Mouse (Mus musculus) kidney, adult 2 months (tissue): Measurements from ENCODE around the gene Ccnf. TPM values are rescaled to one million over a fixed set of nuclear protein-coding genes. Genes with fewer than 3 reads are reported as not detected.
A peak's percentile ranks its signal among the peaks of the same experiment; 100 is the strongest.

Experiments
- DNase-seq: peaks from one replicate; pipeline ENCODE4 v3.0.0; 2021
- H3K27ac ChIP-seq: fragments of 200-500 bp; 2 replicates; pipeline ENCODE4 v1.5.1; 2012; ENCODE audit warnings: low read depth, low read length, control low read depth, inconsistent platforms; ENCODE audit not compliant: insufficient read depth
- H3K27me3 ChIP-seq: fragments of 200-500 bp; replicated peaks from 2 replicates; pipeline ENCODE4 v1.6.1; 2012; ENCODE audit warnings: mild to moderate bottlenecking, moderate library complexity, low read length, inconsistent platforms; ENCODE audit not compliant: control insufficient read depth, insufficient read depth
- H3K36me3 ChIP-seq: fragments of 200-500 bp; 2 replicates; pipeline ENCODE4 v1.6.1; 2012; ENCODE audit warnings: mild to moderate bottlenecking, moderate library complexity, low read length, inconsistent platforms; ENCODE audit not compliant: control insufficient read depth, insufficient read depth
- H3K4me1 ChIP-seq: fragments of 200-500 bp; 2 replicates; pipeline ENCODE4 v1.6.1; 2011; ENCODE audit warnings: low read length; ENCODE audit not compliant: control insufficient read depth, insufficient read depth
- H3K4me3 ChIP-seq: fragments of 200-500 bp; 2 replicates; pipeline ENCODE4 v1.5.1; 2011; ENCODE audit warnings: mild to moderate bottlenecking, low read depth, low read length, control low read depth; ENCODE audit not compliant: insufficient read depth
- CTCF ChIP-seq: fragments of 200-500 bp; conservative IDR thresholded peaks from 2 replicates; pipeline ENCODE4 v1.5.1; 2011; ENCODE audit warnings: low read depth, mild to moderate bottlenecking, control low read depth, low read length, moderate library complexity, mixed read lengths; ENCODE audit not compliant: insufficient read depth, insufficient read length
- POLR2A ChIP-seq: fragments of 200-500 bp; IDR thresholded peaks from one replicate; pipeline ENCODE4 v1.6.1; 2011; ENCODE audit warnings: low read depth, low read length, control low read depth
- WGBS: fragments of 180-500 bp; shearing (Covaris S2); methylation state at CpG from one replicate; pipeline ENCODE4 v1.1.7; 2018; 5-methylcytosine and 5-hydroxymethylcytosine counted together
- polyA plus RNA-seq: library from polyadenylated mRNA; depleted of rRNA; stranded (reverse); fragments of >200 nt; gene quantifications from 2 replicates; pipeline ENCODE4 v1.2.3, GENCODE M21; 2012

Gene Ccnf
- polyA plus RNA-seq, 1 experiment = 0.56 TPM

- Histone ChIP-seq H3K27me3 (no peaks in the 10 kb centered on the region), H3K4me1 (peaks cover 4% of the 10 kb centered on the region; the same call in 1 of the 2 replicates), H3K4me3 (no peak overlapping the region), H3K27ac (no peak overlapping the region), H3K36me3 (no peaks in the 10 kb centered on the region)
- no peak for TF ChIP-seq POLR2A
- TF ChIP-seq CTCF = no peak
- 84% methylated on average over 4 of the region's 4 CpGs for WGBS
- DNase-seq = no peak
Measured at GRCm38 (mm10) chr17:24203068-24203467, 48.2 kb downstream of the Ccnf start.

- WGBS = 84% methylated on average over 4 of the region's 4 CpGs
- no peak overlapping the region for H3K4me3 ChIP-seq
- TF ChIP-seq POLR2A (no peak), CTCF (no peak)
- DNase-seq = no peak
- no peaks in the 10 kb centered on the region for H3K27me3 ChIP-seq
- H3K36me3 ChIP-seq = no peaks in the 10 kb centered on the region
- peaks cover 4% of the 10 kb centered on the region; the same call in 1 of the 2 replicates for H3K4me1 ChIP-seq
- no peak overlapping the region for H3K27ac ChIP-seq
Measured at GRCm38 (mm10) chr17:24201092-24201491, 50.2 kb downstream of the Ccnf start.

- 51% methylated on average over 4 of the region's 4 CpGs for WGBS
- Histone ChIP-seq H3K4me1 (no peaks in the 10 kb centered on the region), H3K36me3 (no peaks in the 10 kb centered on the region), H3K4me3 (no peak overlapping the region), H3K27ac (no peak overlapping the region), H3K27me3 (no peaks in the 10 kb centered on the region)
- TF ChIP-seq CTCF (no peak), POLR2A (no peak)
- peak; percentile 38 for DNase-seq
Measured at GRCm38 (mm10) chr17:24199741-24200140, 51.5 kb downstream of the Ccnf start.

- Histone ChIP-seq H3K27me3 (no peaks in the 10 kb centered on the region), H3K4me1 (no peaks in the 10 kb centered on the region), H3K27ac (no peak overlapping the region), H3K36me3 (no peaks in the 10 kb centered on the region), H3K4me3 (no peak overlapping the region)
- no peak for DNase-seq
- 97% methylated on average over 4 of the region's 4 CpGs for WGBS
- TF ChIP-seq CTCF (no peak), POLR2A (no peak)
Measured at GRCm38 (mm10) chr17:24199252-24199651, 52.0 kb downstream of the Ccnf start.

- Histone ChIP-seq H3K4me1 (no peaks in the 10 kb centered on the region), H3K27me3 (no peaks in the 10 kb centered on the region), H3K36me3 (no peaks in the 10 kb centered on the region), H3K4me3 (no peak overlapping the region), H3K27ac (no peak overlapping the region)
- TF ChIP-seq CTCF (no peak), POLR2A (no peak)
- 81% methylated on average over 15 of the region's 15 CpGs for WGBS
- no peak for DNase-seq
Measured at GRCm38 (mm10) chr17:24197032-24197824, 54.1 kb downstream of the Ccnf start.

- Histone ChIP-seq H3K27me3 (no peaks in the 10 kb centered on the region), H3K36me3 (no peaks in the 10 kb centered on the region), H3K27ac (no peak overlapping the region), H3K4me1 (no peaks in the 10 kb centered on the region), H3K4me3 (no peak overlapping the region)
- WGBS = 60% methylated on average over 2 of the region's 2 CpGs
- DNase-seq = no peak
- TF ChIP-seq POLR2A (no peak), CTCF (no peak; the same call in 1 of the 2 replicates)
Measured at GRCm38 (mm10) chr17:24195349-24195748, 55.9 kb downstream of the Ccnf start.

- no peaks in the 10 kb centered on the region for H3K27me3 ChIP-seq
- H3K36me3 ChIP-seq = no peaks in the 10 kb centered on the region
- no peak overlapping the region for H3K27ac ChIP-seq
- TF ChIP-seq POLR2A (no peak), CTCF (no peak)
- H3K4me3 ChIP-seq = no peak overlapping the region
- 94% methylated on average over 5 of the region's 5 CpGs for WGBS
- no peak for DNase-seq
- H3K4me1 ChIP-seq = no peaks in the 10 kb centered on the region
Measured at GRCm38 (mm10) chr17:24193769-24194168, 57.5 kb downstream of the Ccnf start.
